23 mouse cellular contexts compared by ENCODE assay signal in the genomic region with DNA sequence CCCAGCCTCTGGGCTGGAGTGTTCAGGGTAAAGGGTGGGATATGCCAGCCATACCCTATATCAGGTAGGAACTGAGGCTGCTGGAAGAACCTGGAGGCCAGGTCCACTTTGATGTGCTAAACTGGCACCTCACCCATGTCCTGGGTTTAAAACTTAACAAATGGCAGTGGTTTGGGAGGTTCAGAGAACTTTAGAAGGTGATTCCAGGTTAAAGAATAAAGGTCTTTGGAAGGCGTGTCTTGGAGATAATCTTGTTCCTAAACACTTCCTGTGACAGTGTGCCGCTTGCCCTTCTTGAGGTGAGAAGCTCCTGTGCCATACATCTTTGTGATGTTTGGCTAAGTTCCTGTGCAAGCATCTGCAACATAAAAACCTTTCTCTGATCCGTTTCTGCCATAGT.
"Had no signal": no experiment of that assay in that cellular context is flagged by ENCODE, and none has a peak within 500 bp of the region (broad histone marks: within the 10 kb centered on the region; RNA-seq: fewer than 3 reads in every experiment).

No protein-coding gene starts in this region.

- H3K4me3 ChIP-seq: heart, adult 2 months; heart, embryonic 13.5 days; heart, embryonic 15.5 days; hindbrain, embryonic 13.5 days; hindbrain, embryonic 15.5 days; limb, embryonic 13.5 days; limb, embryonic 15.5 days; liver, embryonic 12.5 days had no signal

- H3K4me2 ChIP-seq: heart, embryonic 11.5 days; heart, embryonic 13.5 days; heart, embryonic 15.5 days; hindbrain, embryonic 13.5 days; hindbrain, embryonic 15.5 days; limb, embryonic 13.5 days; limb, embryonic 15.5 days; liver, embryonic 12.5 days had no signal

- H3K9me3 ChIP-seq: heart, embryonic 13.5 days; heart, embryonic 15.5 days; hindbrain, embryonic 13.5 days; hindbrain, embryonic 15.5 days; limb, embryonic 13.5 days; limb, embryonic 15.5 days; liver, embryonic 12.5 days had no signal

- H3K9ac ChIP-seq: forebrain, postnatal 0 days; heart, embryonic 13.5 days; heart, embryonic 15.5 days; hindbrain, embryonic 13.5 days; hindbrain, embryonic 15.5 days; limb, embryonic 13.5 days; limb, embryonic 15.5 days; liver, embryonic 12.5 days; liver, embryonic 14.5 days had no signal

- H3K27me3 ChIP-seq: hindbrain, embryonic 13.5 days; hindbrain, embryonic 15.5 days; limb, embryonic 13.5 days; liver, embryonic 12.5 days had no signal

- ATAC-seq: forebrain, postnatal 0 days; hindbrain, postnatal 0 days; intestine, embryonic 16.5 days; liver, embryonic 12.5 days had no signal

- H3K27ac ChIP-seq: heart, adult 2 months; heart, embryonic 13.5 days; heart, embryonic 15.5 days; hindbrain, embryonic 13.5 days; hindbrain, embryonic 15.5 days; hindbrain, postnatal 0 days; kidney, postnatal 0 days; limb, embryonic 13.5 days; limb, embryonic 15.5 days; liver, embryonic 12.5 days; liver, embryonic 14.5 days had no signal

- H3K36me3 ChIP-seq: heart, embryonic 13.5 days; heart, embryonic 15.5 days; hindbrain, embryonic 13.5 days; hindbrain, embryonic 15.5 days; limb, embryonic 13.5 days; limb, embryonic 15.5 days; liver, embryonic 12.5 days had no signal

- DNase-seq: forebrain, postnatal 0 days; gastrocnemius, postnatal 14 days; gastrocnemius, postnatal 36 days; heart, adult 2 months; heart, postnatal 14 days; heart, postnatal 36 days; kidney, adult 18-20 months; kidney, postnatal 25 days; layer of hippocampus, adult 9-11 months; layer of hippocampus, postnatal 36 days; left cerebral cortex, postnatal 4 days had no signal
